Mouse (Mus musculus) embryonic fibroblast, embryonic 13.5 days (primary cell): ENCODE measurements around the gene Nat8f2.

Source experiments
- CTCF ChIP-seq: IDR thresholded peaks from 2 replicates; pipeline ENCODE4 v1.5.1; 2011; ENCODE audit warnings: mild to moderate bottlenecking, control low read depth, low read length, moderate library complexity, borderline replicate concordance; ENCODE audit not compliant: insufficient read depth
- POLR2A ChIP-seq: IDR thresholded peaks from 2 replicates; pipeline ENCODE4 v1.6.1; 2011; ENCODE audit warnings: low read depth, mild to moderate bottlenecking, control low read depth, low read length, moderate library complexity

GRCm38 (mm10) chr6:85825886-85826285 is 43.1 kb downstream of the Nat8f2 start:
- TF ChIP-seq CTCF (no peak), POLR2A (no peak)
